Mouse (Mus musculus) retina, postnatal 1 day (tissue): ENCODE data around the gene Cpb2.

Source experiments
- DNase-seq: peaks from one replicate; pipeline ENCODE4 v3.0.0-alpha.2; 2012

Cpb2 gene

DNA sequence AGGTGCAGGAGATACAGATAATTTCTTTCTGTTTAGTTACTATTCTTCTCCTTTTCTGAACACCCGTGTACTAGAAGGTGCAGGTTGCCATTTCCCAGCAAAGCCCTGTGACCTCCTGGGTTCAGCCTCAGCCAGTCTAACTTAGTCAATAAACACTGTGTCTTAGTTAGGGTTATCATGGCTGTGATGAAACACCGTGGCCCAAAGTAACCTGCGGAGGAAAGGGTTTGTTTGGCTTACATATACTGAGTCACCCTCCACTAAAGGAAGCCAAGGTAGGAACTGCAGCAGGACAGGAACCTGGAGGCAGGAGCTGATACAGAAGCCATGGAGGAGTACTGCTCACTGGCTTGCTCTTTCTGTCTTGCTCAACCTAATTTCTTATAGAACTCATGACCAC is 8.3 kb downstream of the Cpb2 start:
- no peak for DNase-seq

DNA sequence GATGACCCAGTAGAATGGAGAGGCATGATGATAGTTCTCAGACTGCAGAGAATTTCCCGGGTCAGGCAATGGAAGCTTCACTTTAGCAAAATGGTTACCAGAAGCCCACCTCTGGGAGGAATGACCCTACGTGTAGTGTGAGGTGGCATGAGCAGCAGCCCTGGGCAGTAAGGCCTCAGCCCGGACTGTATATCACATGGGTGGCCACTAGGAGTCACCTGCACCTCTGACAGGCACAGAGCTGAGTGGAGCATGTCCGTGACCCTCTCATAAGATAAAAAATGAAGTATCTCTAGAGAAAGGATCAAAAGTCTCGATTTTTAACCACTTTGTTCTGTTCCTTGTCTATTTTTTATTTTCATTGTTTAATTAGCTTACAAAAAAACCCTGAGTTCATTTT is 14.4 kb downstream of the Cpb2 start:
- DNase-seq, result peak; percentile 4

DNA sequence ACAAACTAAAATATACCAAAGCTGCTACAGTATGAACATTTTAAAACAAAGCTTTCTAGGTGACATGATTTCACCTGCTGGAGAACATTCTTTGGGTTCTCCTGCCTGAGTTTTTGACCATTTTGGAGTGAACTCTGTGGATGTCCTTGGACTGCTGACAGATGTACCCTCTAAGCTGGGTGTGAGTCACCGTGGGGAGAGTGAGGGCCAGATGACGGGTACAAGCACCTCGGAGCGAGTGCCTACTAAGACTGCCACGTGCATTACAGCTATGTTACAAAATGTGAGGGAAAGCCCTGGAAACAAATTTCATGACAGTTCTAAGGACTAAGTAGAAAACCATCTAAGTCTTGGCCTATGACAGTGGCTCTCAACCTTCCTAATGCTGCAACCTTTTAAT is 27.4 kb downstream of the Cpb2 start:
- no peak for DNase-seq

DNA sequence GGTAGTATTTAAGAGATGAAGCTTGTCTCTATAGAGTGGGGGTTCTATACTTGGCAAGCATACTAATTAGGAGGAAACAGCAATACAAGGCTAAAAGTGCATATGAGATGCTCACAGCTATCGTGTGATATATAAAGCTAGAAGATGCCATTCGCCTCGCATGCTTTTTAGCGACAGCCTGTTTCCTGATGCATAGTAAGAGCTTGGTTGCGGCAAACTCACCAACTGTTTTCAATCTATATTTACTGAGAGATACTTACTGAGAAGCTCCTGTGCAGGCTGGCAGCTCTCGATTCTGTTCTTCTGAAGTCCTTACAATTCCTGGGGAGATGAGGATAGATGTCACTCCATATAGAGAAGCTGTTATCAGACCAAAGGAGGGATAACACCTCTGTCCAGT is 37.6 kb downstream of the Cpb2 start:
- DNase-seq, result no peak

DNA sequence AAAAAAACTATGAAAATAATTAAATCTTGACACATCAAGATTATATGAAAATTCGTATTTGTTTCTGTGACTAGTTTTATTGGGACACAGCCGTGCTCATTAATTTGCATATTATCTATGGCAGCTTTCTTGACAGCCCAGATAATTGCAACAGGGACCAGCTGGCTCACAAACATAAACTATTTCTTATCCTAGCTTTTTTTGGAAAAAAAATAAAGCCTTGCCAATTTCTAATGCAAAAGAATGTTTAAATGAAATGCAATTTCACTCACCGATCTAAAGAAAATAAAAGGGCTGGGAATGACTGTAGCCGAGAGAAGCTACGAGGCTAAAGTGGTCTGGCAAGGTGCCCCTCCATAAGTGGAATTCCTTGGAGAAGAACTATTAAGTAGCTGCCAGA is 38.3 kb downstream of the Cpb2 start:
- no peak for DNase-seq

DNA sequence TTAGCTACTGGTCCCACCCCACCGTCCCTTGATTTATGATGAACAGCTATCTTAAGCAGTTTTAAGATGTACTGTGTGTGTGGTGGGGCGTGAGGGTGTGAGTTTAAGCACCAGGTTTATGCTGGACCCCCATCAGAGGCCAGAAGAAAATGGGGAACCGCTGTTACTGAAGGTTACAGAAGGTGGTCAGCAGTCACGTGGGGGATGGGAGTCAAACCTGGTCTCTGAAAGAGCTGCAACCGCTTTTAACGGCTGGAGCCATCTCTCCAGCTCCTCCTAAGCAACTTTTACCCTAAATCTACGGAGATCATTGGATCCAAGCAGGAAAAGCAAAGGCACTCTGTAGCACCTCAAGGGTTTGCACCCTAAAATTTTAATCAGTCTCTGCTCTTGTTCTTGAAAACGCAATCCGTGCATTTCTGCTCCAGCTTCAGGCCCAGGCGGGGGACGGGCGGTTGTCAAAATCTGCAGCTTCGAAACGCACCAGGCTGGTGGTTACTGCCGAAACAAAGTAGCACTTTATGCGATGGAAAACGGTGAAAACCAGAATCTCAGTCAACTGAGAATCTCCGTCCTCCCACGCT is 41.6 kb downstream of the Cpb2 start:
- no peak for DNase-seq

DNA sequence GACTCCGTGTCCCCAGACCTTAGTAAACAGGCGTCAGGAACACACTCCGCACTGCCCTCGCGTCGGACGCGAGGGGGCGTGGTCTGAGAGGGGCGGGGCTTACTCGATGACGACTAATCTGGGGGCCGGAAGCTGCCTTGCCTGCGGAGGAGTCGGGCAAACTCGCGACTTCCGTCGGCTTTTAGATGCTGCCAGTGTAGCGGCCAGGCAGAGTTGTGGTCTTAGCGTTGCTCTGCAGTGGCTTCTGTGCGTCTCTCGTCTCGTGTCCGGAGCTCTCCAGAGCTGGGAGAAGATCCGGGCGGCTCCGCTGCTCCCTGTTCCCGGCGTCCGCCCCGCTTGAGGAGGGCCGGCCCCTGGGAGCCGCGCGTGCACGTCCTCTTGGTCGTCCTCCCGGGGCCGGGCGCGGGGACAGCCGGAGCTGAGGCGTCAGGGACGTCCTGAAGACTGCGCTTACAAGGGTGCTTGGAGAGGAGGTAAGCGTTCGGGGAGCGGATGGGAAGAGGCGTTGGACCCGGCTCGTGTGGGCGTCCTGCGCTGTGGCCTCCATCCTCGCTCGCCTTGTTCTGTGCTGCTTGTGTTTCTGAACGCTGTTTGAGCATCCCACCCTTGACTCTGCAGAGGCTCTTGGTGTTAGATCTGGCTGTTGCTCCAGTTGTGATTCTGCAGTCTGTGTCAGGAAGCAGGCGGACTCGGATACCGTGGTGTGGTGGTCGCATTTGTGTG is 42.3 kb downstream of the Cpb2 start, which contains the start of gene Zc3h13:
Zc3h13 (plus strand) TSS at position 181 of the 723 bp plus-strand sequence.
- DNase-seq, result peak; percentile 96

DNA sequence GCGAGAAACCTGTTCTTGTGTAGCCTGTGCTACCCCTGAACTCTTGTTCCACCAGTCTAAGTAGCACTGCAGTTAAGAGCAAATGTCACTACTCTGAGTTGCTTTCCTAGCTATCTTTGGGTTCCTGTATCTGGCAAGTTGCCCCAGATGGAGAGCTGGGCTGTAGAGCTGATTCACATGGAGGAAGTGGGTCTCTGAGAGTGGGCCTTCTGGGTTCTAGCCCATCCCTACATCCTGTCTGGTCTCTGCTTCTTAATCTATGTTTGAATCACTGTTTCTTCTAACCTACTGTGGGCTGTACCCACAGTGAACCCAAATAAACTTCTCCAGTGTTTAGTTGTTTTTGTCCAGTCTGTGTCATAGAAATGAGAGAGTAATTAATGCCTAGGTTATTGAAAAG is 59.0 kb downstream of the Cpb2 start:
- DNase-seq, result no peak

DNA sequence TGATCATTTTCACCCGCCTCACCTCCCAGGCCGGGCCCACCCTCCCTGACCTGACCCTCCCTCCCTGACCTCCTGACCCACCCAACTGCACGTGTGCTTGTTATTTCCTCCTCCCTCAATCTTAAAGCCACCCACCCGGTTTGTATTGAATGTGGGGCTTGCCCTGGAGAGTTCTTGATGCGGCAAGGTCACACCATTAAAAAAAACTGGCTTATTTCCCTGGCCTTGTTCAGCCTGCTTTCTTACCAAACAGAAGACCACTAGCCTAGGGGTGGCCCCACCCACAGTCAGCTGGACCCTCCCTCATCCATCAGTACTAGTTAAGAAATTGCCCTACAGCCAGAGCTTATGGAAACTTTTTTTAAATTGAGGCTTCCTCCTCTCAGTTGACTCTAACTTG is 61.7 kb downstream of the Cpb2 start:
- no peak for DNase-seq

DNA sequence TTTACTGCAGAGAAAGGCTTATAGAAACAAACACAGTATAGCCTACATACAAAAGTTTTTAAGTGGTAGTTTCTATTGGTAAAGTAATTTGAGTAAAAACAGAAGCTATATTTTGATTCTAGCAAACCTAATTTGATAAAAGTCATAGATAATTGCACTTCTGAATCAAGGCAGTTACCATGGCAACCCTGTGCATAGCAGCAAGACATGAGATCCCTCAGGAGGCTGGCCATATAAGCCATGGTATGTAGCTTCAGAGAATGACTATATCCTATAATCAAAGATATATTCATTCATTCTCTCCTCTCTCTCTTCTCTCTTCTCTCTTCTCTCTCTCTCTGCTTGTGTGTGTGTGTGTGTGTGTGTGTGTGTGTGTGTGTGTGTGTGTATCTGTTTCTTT is 65.8 kb downstream of the Cpb2 start:
- DNase-seq, result no peak

DNA sequence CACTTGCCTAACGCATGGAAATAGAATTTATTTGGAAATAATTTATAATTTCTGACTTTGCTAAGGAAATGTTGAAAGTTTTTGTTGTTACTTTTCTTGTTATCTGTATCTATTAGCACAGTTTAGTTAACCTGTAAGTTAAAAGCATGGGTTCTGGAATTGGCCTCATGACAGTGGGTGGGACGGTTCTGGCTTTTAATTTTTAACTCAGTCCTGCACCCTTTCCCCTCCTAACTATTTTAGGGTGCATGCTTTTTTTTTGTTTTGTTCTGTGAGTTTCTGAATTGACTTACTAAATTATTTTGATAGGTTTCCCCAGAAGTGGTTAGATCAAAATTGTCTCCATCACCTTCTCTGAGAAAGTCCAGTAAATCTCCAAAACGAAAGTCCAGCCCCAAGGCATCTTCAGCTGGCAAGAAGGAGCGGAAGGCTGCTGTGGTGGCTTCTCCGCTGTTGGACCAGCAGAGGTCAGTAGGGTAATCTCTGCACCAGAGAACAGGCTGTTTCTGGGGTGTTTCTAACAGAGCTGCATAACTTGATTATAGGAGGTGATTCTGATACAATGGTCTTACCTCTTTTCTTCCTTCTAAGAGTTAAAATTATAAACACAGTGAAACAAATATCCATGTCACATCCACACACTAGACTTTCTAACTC is 67.4 kb downstream of the Cpb2 start:
- DNase-seq, result peak; percentile 34

DNA sequence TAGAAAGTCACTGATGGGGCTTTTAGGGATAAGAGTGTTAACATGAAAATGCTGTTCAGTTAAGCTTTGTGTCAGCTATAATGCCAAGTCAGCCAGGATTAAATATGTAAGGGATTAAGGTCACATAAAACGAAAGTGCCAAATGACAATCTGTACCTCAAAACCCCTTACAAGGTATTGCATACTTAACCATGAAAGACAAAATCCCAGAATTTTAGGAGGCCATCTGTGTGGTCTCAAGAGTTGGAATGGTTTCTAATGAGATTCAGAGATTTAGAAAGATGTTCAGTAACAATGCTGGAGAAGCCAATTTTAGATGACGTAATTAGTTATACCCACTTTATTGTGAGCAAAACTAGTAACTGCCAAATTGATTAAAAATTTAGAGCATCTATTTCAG is 72.4 kb downstream of the Cpb2 start:
- peak; percentile 38 for DNase-seq

DNA sequence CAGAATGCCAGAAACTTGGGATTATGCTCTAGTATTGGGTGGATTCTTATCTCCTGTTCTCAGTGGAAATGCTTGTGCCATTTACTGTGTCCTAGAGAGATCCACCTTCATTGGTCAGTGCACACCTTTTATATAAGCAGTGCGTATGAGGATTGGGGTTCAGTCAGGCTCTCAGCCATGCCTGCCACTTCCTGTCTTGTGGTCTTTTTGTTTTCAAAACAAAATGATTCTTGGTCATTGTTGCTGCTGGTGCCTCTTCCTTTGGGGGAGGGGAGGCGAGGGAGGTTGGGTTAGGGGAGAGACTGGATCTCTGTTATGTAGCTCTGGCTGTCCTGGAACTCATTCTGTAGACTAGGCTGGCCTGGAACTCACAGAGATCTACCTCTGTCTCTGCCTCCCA is 76.6 kb downstream of the Cpb2 start:
- no peak for DNase-seq

DNA sequence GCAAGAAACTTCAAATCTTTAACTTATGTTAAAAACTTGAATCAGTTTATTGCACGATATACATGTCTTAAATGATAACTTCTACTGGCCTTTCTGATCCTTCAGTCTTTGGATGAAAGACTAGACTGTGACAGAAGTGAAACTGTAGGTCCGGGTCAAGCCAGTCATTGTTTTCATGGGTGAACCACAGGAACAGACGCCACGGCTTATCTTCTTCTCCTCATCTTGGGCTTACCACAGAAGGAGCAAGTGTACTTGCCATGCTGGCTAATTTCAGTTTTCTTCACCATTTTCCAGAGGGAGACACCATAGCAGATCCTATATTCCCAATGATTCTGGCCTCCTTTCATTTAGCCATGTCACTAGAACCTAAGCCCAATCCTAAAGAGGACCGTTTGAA is 78.2 kb downstream of the Cpb2 start:
- no peak for DNase-seq

DNA sequence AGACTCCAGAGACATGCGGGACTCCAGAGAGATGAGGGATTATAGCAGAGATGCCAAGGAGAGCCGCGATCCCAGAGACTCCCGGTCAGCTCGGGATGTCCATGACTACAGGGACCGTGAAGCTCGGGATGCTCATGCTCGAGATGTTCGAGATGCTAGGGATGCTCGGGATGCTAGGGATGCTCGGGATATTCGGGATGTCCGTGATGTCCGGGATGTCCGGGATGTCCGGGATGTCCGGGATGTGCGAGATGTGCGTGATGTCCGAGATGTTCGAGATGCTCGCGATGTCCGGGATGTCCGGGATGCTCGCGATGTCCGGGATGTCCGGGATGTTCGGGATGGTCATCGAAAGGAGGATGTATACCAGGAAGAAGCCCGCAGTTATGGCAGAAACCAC is 81.3 kb downstream of the Cpb2 start:
- DNase-seq, result no peak

DNA sequence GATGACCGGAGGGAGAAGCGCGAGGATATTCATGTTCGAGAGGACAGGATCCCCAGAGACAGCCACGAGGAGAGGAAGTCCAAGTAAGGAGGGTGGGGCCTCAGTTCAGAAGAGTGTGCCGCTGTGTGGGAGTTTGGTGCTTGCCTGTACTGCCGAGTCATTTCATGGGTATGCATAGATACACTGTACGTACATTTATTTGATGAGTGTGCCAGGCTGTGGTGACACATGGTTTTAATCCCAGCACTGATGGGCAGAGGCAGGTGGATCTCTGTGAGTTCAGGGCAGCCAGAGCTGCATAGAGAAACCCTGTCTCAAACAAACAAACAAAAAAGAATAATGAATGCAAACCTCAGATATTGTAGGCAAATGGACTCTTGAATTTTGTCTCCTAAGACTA is 86.0 kb downstream of the Cpb2 start:
- DNase-seq, result no peak

DNA sequence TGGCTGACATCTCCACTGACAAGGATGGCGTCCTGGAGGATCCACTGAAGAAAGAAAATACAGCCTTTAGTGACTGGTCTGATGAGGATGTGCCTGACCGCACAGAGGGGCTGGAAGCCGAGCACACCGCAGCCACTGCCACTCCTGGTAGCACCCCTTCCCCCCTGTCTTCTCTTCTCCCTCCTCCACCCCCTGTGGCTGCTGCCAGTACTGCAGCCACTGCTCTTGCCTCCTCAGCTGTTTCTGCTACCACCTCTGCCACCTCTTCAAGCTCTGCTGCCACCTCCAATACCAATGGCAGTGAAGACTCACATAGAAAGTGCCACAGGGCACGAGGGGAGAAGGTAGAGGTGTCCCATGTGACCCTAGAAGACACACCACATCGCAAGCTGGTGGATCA is 88.5 kb downstream of the Cpb2 start:
- DNase-seq, result peak; percentile 46
